Mouse (Mus musculus) embryonic facial prominence, embryonic 11.5 days (tissue): ENCODE measurements around the gene Nfatc4. TPM values are rescaled to one million over a fixed set of nuclear protein-coding genes. Genes with fewer than 3 reads are reported as not detected.

Experiments
- ATAC-seq: fragments of 200-750 bp; cut with Nextera tagmentation; replicated peaks from 2 replicates; pipeline ENCODE4 v1.8.0; 2017; ENCODE audit warnings: low read depth; ENCODE audit not compliant: insufficient number of reproducible peaks, low FRiP score, low TSS enrichment
- DNase-seq: peaks from one replicate; pipeline ENCODE4 v3.0.0-alpha.2; 2015; ENCODE audit warnings: low spot score
- H3K27ac ChIP-seq: fragments of 300-500 bp; sonication (generic); replicated peaks from 2 replicates; pipeline ENCODE4 v1.5.1; 2014; ENCODE audit warnings: mild to moderate bottlenecking, low read depth, low read length, control low read depth
- H3K27me3 ChIP-seq: fragments of 300-500 bp; sonication (generic); 2 replicates; pipeline ENCODE4 v1.6.1; 2014; ENCODE audit warnings: mild to moderate bottlenecking, low read length, moderate library complexity, mixed read lengths; ENCODE audit not compliant: control insufficient read depth, insufficient read depth
- H3K36me3 ChIP-seq: fragments of 300-500 bp; sonication (generic); replicated peaks from 2 replicates; pipeline ENCODE4 v1.6.1; 2014; ENCODE audit warnings: low read depth, mild to moderate bottlenecking, low read length, moderate library complexity, mixed read lengths; ENCODE audit not compliant: control insufficient read depth, insufficient read depth
- H3K4me1 ChIP-seq: fragments of 300-500 bp; sonication (generic); 2 replicates; pipeline ENCODE4 v1.6.1; 2014; ENCODE audit warnings: low read length, mixed read lengths; ENCODE audit not compliant: control insufficient read depth, insufficient read depth
- H3K4me2 ChIP-seq: fragments of 300-500 bp; sonication (generic); 2 replicates; pipeline ENCODE4 v1.6.1; 2014; ENCODE audit warnings: low read depth, mild to moderate bottlenecking, control low read depth, low read length, moderate library complexity
- H3K4me3 ChIP-seq: fragments of 300-500 bp; sonication (generic); 2 replicates; pipeline ENCODE4 v1.5.1; 2014; ENCODE audit warnings: low read depth, low read length, control low read depth
- H3K9ac ChIP-seq: fragments of 300-500 bp; sonication (generic); replicated peaks from 2 replicates; pipeline ENCODE4 v1.6.1; 2014; ENCODE audit warnings: mild to moderate bottlenecking, control low read depth, low read length
- H3K9me3 ChIP-seq: fragments of 300-500 bp; sonication (generic); replicated peaks from 2 replicates; pipeline ENCODE4 v1.6.1; 2016; ENCODE audit warnings: mild to moderate bottlenecking, low read length, inconsistent platforms, mixed read lengths; ENCODE audit not compliant: control insufficient read depth
- WGBS: fragments of 180-500 bp; shearing (Covaris S2); extraction: QIAGEN DNeasy Blood & Tissue Kit; methylation state at CpG from one replicate; pipeline ENCODE4 v1.1.7; 2014; 5-methylcytosine and 5-hydroxymethylcytosine counted together
- polyA plus RNA-seq: library from polyadenylated mRNA; unstranded; fragments of >200 nt; fragmentation: Nextera tagmentation; extraction: Ambion mirVana; gene quantifications from 2 replicates; pipeline ENCODE4 v1.2.1, GENCODE M21; 2014

The Nfatc4 gene
- polyA plus RNA-seq, 1 experiment from 2014 or later, result 53.7 TPM

- H3K27me3 ChIP-seq, result no peaks in the 10 kb centered on the region
- peaks cover 10% of the 10 kb centered on the region for H3K36me3 ChIP-seq
- H3K27ac ChIP-seq, result no peak overlapping the region
- no peak overlapping the region for H3K4me3 ChIP-seq
- H3K4me2 ChIP-seq, result no peak overlapping the region
- WGBS, result 83% methylated on average over 4 of the region's 4 CpGs
- H3K4me1 ChIP-seq, result peaks cover 6% of the 10 kb centered on the region; the same call in 1 of the 2 replicates
- DNase-seq (no peak), ATAC-seq (no peak)
- no peaks in the 10 kb centered on the region for H3K9me3 ChIP-seq
- no peak overlapping the region for H3K9ac ChIP-seq
These were observed 7.4 kb downstream of the Nfatc4 start for GRCm38 (mm10) chr14:55830331-55830730.

GRCm38 (mm10) chr14:55833126-55833525 lies 10.2 kb downstream of the Nfatc4 start:
- Histone ChIP-seq H3K9me3 (no peaks in the 10 kb centered on the region), H3K36me3 (peaks cover 10% of the 10 kb centered on the region), H3K4me2 (no peak overlapping the region), H3K4me3 (no peak overlapping the region), H3K27me3 (no peaks in the 10 kb centered on the region), H3K4me1 (peaks cover 3% of the 10 kb centered on the region; the same call in 1 of the 2 replicates), H3K27ac (no peak overlapping the region), H3K9ac (no peak overlapping the region)
- ATAC-seq (no peak), DNase-seq (no peak)
- WGBS, result 86% methylated on average over 4 of the region's 4 CpGs

DNA sequence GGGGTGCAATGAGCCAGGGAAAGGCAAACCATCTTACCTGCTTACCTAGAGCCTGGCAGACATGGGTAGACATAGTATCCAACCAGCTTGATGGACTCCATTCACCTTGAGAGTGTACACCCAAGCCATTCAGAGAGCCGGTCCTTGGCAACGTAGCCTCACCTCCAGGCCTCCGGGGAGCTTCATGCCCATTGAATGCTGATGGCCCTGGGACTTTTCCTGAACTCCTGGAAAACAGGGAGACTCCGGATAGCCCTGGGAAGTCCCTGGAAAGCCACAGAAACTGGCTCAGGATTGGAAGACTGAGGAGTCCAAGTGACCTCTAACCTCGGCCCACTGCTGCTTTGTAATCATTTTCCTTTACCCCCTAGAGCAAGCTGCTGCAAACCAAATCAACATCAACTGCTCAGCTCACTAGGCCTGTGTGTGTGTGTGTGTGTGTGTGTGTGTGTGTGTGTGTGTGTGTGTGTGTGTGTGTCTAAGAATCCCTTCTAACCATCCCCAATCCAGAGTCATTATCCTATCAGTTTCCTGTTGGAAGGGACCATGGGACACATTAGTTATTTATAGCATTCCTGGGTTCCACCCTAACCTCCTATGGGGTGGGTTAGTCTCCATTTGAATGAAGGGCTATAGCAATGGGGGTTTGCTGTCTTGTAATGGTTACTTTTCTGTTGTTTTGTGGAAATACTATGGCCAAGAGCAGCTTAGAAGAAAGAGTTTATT lies 12.0 kb downstream of the Nfatc4 start:
- no peak for ATAC-seq

DNA sequence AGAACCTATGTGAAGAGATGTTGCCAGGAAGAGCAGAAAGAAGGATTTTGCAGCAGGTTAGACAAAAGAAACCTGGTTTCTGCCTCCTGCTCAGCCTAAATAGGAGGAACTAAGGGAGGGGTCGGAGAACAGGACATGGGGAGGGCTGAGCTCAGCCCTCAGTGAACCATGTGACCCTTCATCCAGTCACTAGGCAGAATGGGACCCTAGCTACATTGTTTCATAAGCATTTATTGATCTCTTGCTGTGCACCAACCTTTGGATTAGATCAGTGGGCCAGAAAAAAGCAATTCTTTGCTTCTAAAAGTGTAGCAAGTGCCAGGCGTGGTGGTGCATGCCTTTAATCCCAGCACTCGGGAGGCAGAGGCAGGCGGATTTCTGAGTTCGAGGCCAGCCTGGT lies 15.4 kb downstream of the Nfatc4 start:
- Histone ChIP-seq H3K4me3 (no peak overlapping the region), H3K9me3 (no peaks in the 10 kb centered on the region), H3K36me3 (no peaks in the 10 kb centered on the region), H3K4me1 (no peaks in the 10 kb centered on the region), H3K4me2 (no peak overlapping the region), H3K27me3 (no peaks in the 10 kb centered on the region), H3K9ac (no peak overlapping the region), H3K27ac (no peak overlapping the region)
- 85% methylated on average over 5 of the region's 5 CpGs for WGBS
- DNase-seq, result no peak
- ATAC-seq, result no peak

More for the DNA sequence above, 12.0 kb downstream of the Nfatc4 start:
- 64% methylated on average over 5 of the region's 5 CpGs for WGBS
- Histone ChIP-seq H3K27me3 (no peaks in the 10 kb centered on the region), H3K9me3 (no peaks in the 10 kb centered on the region), H3K36me3 (peaks cover 7% of the 10 kb centered on the region), H3K4me2 (no peak overlapping the region), H3K9ac (no peak overlapping the region), H3K27ac (no peak overlapping the region), H3K4me3 (no peak overlapping the region), H3K4me1 (no peaks in the 10 kb centered on the region)
- DNase-seq, result no peak

GRCm38 (mm10) chr14:55838740-55839139 lies 15.8 kb downstream of the Nfatc4 start:
- Histone ChIP-seq H3K9me3 (no peaks in the 10 kb centered on the region), H3K27ac (no peak overlapping the region), H3K9ac (no peak overlapping the region), H3K4me1 (no peaks in the 10 kb centered on the region), H3K4me3 (no peak overlapping the region), H3K4me2 (no peak overlapping the region), H3K36me3 (no peaks in the 10 kb centered on the region), H3K27me3 (no peaks in the 10 kb centered on the region)
- no peak for DNase-seq
- no peak for ATAC-seq
- WGBS, result 88% methylated on average over 4 of the region's 4 CpGs

DNA sequence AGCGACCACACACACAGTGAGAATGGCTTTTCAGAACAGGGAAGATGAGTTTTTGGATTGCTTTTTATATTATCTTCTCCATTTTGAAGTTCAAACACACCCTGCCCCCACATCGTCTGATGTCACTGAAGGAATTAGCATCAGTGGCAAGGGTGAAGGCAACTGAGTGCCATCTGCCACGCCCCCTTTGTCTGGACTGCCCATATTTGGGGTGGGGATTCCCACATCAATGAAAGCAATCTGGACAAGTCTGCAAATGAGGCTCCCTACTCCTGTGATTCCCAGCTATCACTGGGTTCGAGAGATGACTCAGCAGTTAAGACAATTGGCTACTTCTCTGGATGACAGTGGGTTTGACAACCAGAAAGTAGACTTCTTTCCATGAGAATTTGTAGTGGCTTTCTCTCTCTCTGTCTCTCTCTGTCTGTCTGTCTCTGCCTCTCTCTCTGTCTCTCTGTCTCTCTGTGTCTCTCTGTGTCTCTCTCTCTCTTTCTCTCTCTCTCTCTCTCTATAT lies 18.0 kb downstream of the Nfatc4 start:
- WGBS, result 68% methylated on average over 4 of the region's 4 CpGs
- Histone ChIP-seq H3K9ac (no peak overlapping the region), H3K4me1 (no peaks in the 10 kb centered on the region), H3K36me3 (no peaks in the 10 kb centered on the region), H3K4me2 (no peak overlapping the region), H3K27ac (no peak overlapping the region), H3K27me3 (no peaks in the 10 kb centered on the region), H3K4me3 (no peak overlapping the region), H3K9me3 (no peaks in the 10 kb centered on the region)
- ATAC-seq (no peak), DNase-seq (no peak)

DNA sequence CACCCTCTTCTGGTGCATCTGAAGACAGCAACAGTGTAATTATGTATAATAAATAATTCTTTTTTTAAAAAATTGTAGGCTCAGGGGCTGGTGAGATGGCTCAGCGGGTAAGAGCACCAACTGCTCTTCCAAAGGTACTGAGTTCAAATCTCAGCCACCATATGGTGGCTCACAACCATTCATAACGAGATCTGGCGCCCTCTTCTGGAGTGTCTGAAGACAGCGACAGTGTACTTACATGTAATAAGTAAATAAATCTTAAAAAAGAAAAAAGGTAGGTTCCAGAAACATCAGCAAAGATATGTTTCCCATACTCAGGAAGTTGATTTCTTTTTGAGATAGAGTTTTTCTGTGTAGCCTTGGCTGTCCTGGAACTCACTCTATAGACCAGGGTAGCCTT lies 19.9 kb downstream of the Nfatc4 start:
- H3K4me2 ChIP-seq, result no peak overlapping the region
- ATAC-seq (no peak), DNase-seq (no peak)
- no peak overlapping the region for H3K27ac ChIP-seq
- H3K4me1 ChIP-seq, result no peaks in the 10 kb centered on the region
- WGBS, result 77% methylated on average over 4 of the region's 4 CpGs
- no peak overlapping the region for H3K9ac ChIP-seq
- H3K9me3 ChIP-seq, result no peaks in the 10 kb centered on the region
- no peaks in the 10 kb centered on the region for H3K27me3 ChIP-seq
- no peaks in the 10 kb centered on the region for H3K36me3 ChIP-seq
- no peak overlapping the region for H3K4me3 ChIP-seq

GRCm38 (mm10) chr14:55845506-55846294 lies 22.8 kb downstream of the Nfatc4 start:
- Histone ChIP-seq H3K9me3 (no peaks in the 10 kb centered on the region), H3K4me1 (no peaks in the 10 kb centered on the region), H3K9ac (no peak overlapping the region; the same call in 1 of the 2 replicates), H3K27me3 (no peaks in the 10 kb centered on the region), H3K4me2 (no peak overlapping the region), H3K36me3 (no peaks in the 10 kb centered on the region), H3K27ac (no peak overlapping the region), H3K4me3 (no peak overlapping the region)
- 74% methylated on average over 9 of the region's 9 CpGs for WGBS
- no peak for ATAC-seq
- DNase-seq, result no peak
